Mouse (Mus musculus): ENCODE results near the gene Slc35c1.

DNA sequence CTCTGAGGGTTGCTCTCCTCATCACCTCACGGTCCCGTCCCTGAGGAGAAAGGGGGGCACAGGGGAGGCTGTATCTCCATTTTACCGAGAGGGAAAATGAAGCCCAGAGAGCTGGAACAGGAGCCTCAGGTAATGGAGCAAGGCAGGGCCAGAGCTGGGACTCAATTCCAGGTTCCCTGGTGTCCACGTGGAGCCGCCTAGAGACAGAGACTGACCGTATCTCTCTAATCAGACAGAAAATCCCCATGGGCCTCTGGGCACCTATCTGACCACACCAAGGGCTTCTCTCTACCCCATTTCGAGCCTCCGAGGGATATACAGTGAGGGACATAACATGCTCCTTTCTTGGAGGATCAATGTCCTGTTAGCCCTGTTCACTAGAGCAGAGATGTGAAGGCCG, 37.2 kb downstream of the Slc35c1 start:
- TF ChIP-seq CTCF (IDR thresholded peaks at IDR 0.05; ENCODE audit: control insufficient read depth, insufficient read depth, low read length), result no peak
- no peak for TF ChIP-seq POLR2A (IDR thresholded peaks at IDR 0.05; ENCODE audit: borderline replicate concordance, control insufficient read depth, low read depth, low read length)

All from bone marrow, adult 2 months (tissue).